Mouse (Mus musculus) adrenal gland, adult 8-10 months (tissue): ENCODE results near the gene Nrd1. TPM values are rescaled to one million over a fixed set of nuclear protein-coding genes. Genes with fewer than 3 reads are reported as not detected.

Source experiments
- DNase-seq: peaks from one replicate; pipeline ENCODE4 v3.0.0; 2022
- microRNA-seq, 2 experiments: library from miRNA; unstranded; fragments of <30 nt; microRNA quantifications; one replicate each; pipeline ENCODE4 v1.2.0; 2022
- total RNA-seq, 4 experiments: library from RNA; stranded (reverse); gene quantifications; 2 replicates each; pipeline ENCODE4 v1.2.4; 2022

The Nrd1 gene
- total RNA-seq, 4 experiments from 2014 or later: 109 to 148 (median 123) TPM

DNA sequence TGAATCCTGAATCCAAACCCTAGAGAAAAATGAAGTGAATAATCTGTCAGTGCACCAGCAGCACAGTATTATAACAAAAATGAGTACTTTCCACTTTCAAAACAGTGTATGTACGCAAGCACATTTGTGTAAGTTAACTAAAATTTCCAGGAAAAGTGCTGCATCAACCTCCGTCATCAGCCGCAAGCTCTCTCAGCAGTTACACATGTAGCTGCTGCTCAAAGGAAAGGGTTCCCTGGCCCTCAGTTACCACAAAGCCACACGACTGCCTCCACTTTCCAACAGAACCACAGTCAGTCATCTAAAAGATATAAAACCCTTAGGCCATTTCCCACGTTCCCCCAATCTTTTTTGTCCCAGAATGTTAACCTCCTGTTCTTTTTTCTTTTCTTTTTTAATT is 102.1 kb downstream of the Nrd1 start:
- no peak for DNase-seq

DNA sequence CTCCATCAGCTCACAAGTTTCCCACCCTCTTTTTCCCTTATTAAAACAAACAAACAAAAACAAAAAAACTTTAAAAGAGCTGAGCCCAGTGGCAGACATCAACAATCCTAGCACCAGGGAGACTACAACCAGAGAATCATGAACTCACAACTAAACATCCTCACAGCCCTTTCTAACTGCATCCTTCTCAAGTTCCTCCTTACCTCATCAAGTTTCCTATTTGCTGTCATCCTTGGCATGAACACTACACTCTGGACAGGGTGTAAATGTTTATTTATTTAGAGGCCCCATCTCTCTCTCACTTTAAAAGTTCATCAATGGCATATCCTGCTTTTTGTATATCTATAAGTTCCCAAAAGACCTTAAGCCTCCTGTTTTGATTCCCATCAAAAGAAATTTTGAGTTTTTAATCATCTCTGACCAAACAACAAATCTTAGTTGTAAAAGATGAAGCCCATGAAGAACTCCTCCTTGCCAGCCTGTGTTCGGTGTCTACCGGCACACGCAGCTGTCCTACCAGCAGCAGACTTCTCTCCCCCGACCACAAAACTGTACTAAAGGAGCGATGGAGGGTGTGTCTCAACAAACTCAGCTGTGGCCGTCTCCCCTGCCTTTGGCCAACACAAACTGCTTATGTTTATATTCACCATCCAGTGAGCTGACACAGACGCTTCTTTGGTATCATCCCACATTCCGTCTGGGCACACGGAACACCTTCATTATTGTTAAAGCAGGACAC is 102.9 kb downstream of the Nrd1 start:
- DNase-seq: no peak

DNA sequence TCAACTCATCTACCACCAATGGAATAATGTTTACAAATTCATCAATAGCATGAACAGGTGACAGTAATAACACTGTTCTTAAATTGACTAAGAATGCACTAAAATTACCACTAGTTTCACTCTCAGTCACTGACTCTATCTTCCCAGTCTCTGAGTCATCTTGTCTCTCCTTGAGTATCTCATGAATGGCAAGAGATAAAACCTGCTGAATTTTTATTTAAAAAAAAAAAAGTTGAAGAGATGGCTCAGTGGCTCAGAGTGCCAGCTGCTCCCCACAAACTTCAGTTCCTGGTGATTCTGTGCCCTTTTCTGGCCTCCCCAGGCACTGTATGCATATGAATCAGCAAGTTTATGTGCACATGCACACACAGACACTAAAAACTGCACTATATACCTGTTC is 104.8 kb downstream of the Nrd1 start:
- DNase-seq: no peak

DNA sequence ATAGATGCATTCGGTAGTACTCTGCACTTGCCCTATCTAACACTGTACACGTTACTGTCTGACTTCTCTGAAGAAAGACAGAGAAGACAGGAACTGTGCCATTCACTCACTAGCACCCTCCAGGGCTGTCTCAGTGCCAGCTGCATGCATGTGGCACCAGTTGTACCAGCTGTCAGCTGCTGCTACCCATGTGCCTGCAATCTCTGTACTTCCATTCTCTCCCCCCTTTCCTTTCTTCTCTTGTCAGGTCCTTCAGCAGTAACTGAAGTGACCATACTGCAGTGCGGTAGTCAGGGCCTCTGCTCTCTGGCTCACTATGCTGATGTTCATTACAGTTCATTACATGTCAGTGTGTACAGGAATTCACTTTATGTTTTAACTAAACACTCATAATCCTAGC is 105.6 kb downstream of the Nrd1 start:
- DNase-seq: no peak

DNA sequence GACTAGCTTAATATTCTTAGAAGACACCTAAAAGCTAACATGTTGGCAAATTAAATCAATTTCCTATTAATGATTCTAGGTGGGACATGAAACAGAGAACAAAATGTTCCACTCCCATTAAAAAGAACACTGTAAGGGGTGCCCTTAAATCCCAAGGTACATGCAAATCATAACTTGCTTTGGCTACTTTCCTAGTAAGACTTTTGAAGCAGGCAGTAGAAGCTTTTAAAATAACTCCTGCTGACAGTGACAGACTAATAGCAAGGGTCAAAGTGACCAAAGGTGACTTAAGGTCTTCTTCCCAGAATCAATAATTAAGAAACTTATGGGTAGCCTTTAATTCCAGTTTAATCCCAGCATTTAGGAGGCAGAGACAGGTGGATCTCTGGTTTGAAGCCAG is 106.1 kb downstream of the Nrd1 start:
- DNase-seq: no peak

DNA sequence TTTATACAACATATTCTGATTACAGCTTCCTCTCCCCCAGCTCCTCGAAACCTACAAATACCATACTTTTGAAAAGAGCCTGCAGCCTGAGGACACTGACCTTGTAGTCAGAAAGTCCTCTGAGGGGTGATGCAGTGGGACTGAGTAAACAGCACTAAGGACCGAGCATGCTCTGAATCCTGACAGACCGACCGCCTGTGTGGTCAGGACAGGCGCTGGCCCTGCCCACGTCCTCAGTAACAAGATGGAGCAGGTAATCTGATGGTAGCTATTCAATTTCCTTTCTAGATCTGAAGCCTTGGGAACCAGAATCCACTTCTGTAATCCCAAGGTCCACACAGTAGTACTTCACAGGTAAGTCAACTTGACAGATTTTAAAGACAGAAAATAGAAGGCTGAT is 108.6 kb downstream of the Nrd1 start:
- DNase-seq: no peak

DNA sequence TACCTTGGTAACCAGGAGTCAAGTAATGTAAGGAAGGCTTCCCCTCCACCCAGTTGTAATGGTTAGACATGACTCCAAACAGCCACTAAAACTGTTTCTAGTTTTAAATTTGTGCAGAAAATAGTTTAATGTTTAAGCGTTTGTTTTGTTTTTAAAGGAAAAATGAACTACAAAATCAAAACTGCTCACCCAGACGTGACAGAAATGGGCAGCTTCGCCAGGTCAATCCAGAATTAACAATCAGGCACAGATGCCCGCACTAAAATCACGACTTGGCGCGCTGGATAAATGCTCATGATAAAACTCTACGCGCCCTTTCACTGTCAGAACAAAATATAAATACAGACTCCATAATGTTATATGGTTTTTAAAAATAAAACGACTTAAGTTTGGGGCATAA is 109.2 kb downstream of the Nrd1 start:
- no peak for DNase-seq

DNA sequence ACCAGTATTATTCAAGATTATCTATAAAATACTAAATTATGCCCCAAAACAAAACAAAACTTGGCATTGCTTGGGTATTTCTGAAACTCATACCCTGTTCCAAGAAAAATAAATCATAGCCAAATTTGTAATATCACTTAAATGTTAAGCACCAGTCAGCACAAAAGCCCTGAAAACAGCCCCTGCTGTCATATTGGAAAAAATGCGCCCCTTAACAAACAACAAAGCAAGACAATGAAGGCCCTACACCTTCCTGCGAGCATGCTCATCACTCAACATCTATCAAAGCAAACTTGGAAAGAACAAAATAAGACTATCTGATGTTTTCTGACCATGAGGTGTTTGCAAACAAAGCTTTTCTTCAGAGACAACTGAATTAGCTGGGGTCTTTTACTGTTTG is 110.5 kb downstream of the Nrd1 start:
- DNase-seq: no peak

Small RNAs within 50 kb of the gene (microRNA-seq; reads per million reads assigned to microRNA genes)
- gene Mir761: 0 reads per million in 2 experiments

Other genes starting within 250 kb of the Nrd1 start
- gene Zfyve9, start 219.9 kb upstream of the Nrd1 start, total RNA-seq: 10 to 100 TPM; 29.0 to 35.6 (median 34.1) TPM
- gene Btf3l4, start 167.0 kb upstream of the Nrd1 start, total RNA-seq: 100 to 1,000 TPM; 127 to 133 (median 131) TPM
- gene Txndc12, start 166.1 kb upstream of the Nrd1 start, total RNA-seq: 10 to 100 TPM; 62.5 to 76.1 (median 70.7) TPM
- 10 to 100 TPM; 30.5 to 36.2 (median 31.8) TPM for gene Kti12, start 152.9 kb upstream of the Nrd1 start, total RNA-seq
- gene A730015C16Rik, start 152.0 kb upstream of the Nrd1 start, total RNA-seq: not detected
- gene Rab3b, start 121.6 kb upstream of the Nrd1 start, total RNA-seq: 10 to 100 TPM; 46.9 to 74.2 (median 55.2) TPM
- 100 to 1,000 TPM; 123 to 159 (median 148) TPM for gene Osbpl9, start 201.6 kb downstream of the Nrd1 start, total RNA-seq
- under 1 TPM; 0.17 to 0.48 (median 0.35) TPM for gene Calr4, start 233.8 kb downstream of the Nrd1 start, total RNA-seq